Mouse (Mus musculus) midbrain, embryonic 15.5 days (tissue): ENCODE data around the gene Pde1b. TPM values are rescaled to one million over a fixed set of nuclear protein-coding genes. Genes with fewer than 3 reads are reported as not detected.

Experiments used
- ATAC-seq: fragments of 200-750 bp; cut with Nextera tagmentation; replicated peaks from 2 replicates; pipeline ENCODE4 v1.8.0; 2017; ENCODE audit warnings: moderate TSS enrichment
- H3K27ac ChIP-seq: fragments of 300-500 bp; sonication (generic); 2 replicates; pipeline ENCODE4 v1.5.1; 2015; ENCODE audit warnings: mild to moderate bottlenecking, inconsistent platforms
- H3K27me3 ChIP-seq: fragments of 300-500 bp; sonication (generic); replicated peaks from 2 replicates; pipeline ENCODE4 v1.6.1; 2015; ENCODE audit warnings: inconsistent platforms
- H3K36me3 ChIP-seq: fragments of 300-500 bp; sonication (generic); replicated peaks from 2 replicates; pipeline ENCODE4 v1.6.1; 2015; ENCODE audit warnings: inconsistent platforms
- H3K4me1 ChIP-seq: fragments of 300-500 bp; sonication (generic); 2 replicates; pipeline ENCODE4 v1.6.1; 2015; ENCODE audit warnings: inconsistent platforms
- H3K4me2 ChIP-seq: fragments of 300-500 bp; sonication (generic); 2 replicates; pipeline ENCODE4 v1.6.1; 2015; ENCODE audit warnings: inconsistent platforms, mild to moderate bottlenecking, moderate library complexity
- H3K4me3 ChIP-seq: fragments of 300-500 bp; sonication (generic); 2 replicates; pipeline ENCODE4 v1.5.1; 2015; ENCODE audit warnings: mild to moderate bottlenecking, inconsistent platforms
- H3K9ac ChIP-seq: fragments of 300-500 bp; sonication (generic); 2 replicates; pipeline ENCODE4 v1.6.1; 2015; ENCODE audit warnings: mild to moderate bottlenecking, inconsistent platforms
- H3K9me3 ChIP-seq: fragments of 300-500 bp; sonication (generic); 2 replicates; pipeline ENCODE4 v1.6.1; 2016; ENCODE audit warnings: inconsistent platforms
- WGBS: fragments of 180-500 bp; shearing (Covaris S2); methylation state at CpG from one replicate; pipeline ENCODE4 v1.1.7; 2015; ENCODE audit warnings: mixed read lengths; 5-methylcytosine and 5-hydroxymethylcytosine counted together
- polyA plus RNA-seq: library from polyadenylated mRNA; unstranded; fragments of >200 nt; fragmentation: Nextera tagmentation; extraction: Ambion mirVana; gene quantifications from 2 replicates; pipeline ENCODE4 v1.2.1, GENCODE M21; 2015

The Pde1b gene
- polyA plus RNA-seq, 1 experiment from 2014 or later = 87.2 TPM

DNA sequence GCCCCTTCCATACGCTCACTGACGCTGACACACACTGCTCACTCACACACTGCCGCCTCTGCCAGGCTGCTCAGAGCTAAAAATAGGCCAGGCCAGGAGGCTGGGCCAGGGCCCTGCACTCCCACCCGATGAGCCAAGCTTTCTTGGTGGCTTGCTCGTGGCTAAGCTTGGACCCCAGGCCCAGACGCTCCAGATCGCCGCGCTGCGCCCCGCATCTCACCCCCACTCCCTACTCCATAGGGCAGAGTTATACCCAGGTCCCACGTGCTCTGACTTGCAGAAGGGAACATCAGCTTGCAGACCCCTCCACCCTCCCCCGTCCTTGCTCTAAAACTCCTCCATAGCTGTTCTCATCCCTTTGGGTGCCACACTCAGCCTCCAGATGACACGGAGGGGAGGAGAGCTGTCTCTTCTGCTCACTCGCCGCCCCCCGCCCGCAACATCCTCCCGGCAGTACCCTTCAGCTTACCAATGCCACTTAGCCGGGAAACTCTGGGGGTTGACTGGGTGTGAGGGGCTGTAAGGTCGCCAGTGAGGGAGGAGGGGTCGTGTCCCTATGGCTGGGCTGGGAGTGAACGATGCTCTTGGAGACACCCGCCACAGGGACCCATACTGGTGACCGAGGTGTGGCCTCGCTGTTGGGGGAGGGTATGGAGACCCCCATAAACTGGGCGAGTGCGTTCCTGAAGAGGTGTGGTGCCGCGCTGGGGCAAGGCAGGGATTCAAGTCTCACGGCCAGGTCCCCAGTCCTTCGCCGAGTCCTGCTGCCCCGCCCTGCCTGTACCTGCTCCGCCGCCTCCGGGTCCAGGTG is 34.4 kb downstream of the Pde1b start:
- peak; percentile 66 for ATAC-seq
- H3K36me3 ChIP-seq = no peaks in the 10 kb centered on the region
- H3K27me3 ChIP-seq = 0 out of 2 replicates have a peak, but pooled peaks cover 3% of the 10 kb centered on the region
- peak overlapping the region; percentile 76 for H3K27ac ChIP-seq
- H3K4me1 ChIP-seq = peaks cover 36% of the 10 kb centered on the region
- under 1% methylated on average over 37 of the region's 37 CpGs for WGBS
- H3K4me2 ChIP-seq = peak overlapping the region; percentile 84
- H3K9me3 ChIP-seq = no peaks in the 10 kb centered on the region
- peak overlapping the region; percentile 83 for H3K9ac ChIP-seq
- H3K4me3 ChIP-seq = peak overlapping the region; percentile 96

DNA sequence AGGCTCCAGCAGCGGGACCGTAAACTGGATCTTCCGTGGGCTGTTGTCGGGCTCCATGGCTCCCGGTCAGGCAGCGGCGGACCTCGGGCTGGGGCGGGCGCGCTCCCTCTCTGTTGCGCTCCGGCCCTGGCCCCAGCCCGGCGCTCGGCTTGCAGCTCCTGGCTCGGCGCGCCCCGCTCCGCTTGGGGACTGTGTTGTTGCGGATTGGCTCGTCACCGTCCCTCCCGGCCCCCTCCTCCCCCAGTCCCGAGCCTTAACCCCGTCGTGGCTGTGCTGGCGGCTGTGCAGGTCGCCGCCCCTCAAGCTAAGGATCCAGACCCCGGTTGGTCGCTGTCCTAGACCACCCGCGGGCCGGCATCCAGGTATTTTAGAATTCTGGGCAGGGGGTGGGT is 35.0 kb downstream of the Pde1b start, which contains the start of gene Ppp1r1a:
Ppp1r1a (minus strand) TSS at position 182 of the 392 bp plus-strand sequence.
- under 1% methylated on average over 36 of the region's 36 CpGs for WGBS

GRCm38 (mm10) chr15:103539259-103539658 is 36.4 kb downstream of the Pde1b start:
- Histone ChIP-seq H3K9ac (no peak overlapping the region), H3K27me3 (0 out of 2 replicates have a peak, but pooled peaks cover 3% of the 10 kb centered on the region), H3K9me3 (no peaks in the 10 kb centered on the region), H3K4me3 (no peak overlapping the region), H3K36me3 (no peaks in the 10 kb centered on the region), H3K27ac (no peak overlapping the region), H3K4me2 (no peak overlapping the region), H3K4me1 (peaks cover 31% of the 10 kb centered on the region)
- no peak for ATAC-seq
- WGBS = 73% methylated on average over 2 of the region's 2 CpGs

More for the DNA sequence above, 35.0 kb downstream of the Pde1b start, which contains the start of gene Ppp1r1a:
- 0 out of 2 replicates have a peak, but pooled peaks cover 3% of the 10 kb centered on the region for H3K27me3 ChIP-seq
- H3K27ac ChIP-seq = peak within 1 kb of the TSS; percentile 76
- peaks cover 36% of the 10 kb centered on the region for H3K4me1 ChIP-seq
- peak within 1 kb of the TSS; percentile 83 for H3K9ac ChIP-seq
- H3K36me3 ChIP-seq = no peaks in the 10 kb centered on the region
- ATAC-seq = peak; percentile 90
- H3K4me3 ChIP-seq = peak within 1 kb of the TSS; percentile 96
- no peaks in the 10 kb centered on the region for H3K9me3 ChIP-seq
- peak within 1 kb of the TSS; percentile 84 for H3K4me2 ChIP-seq

DNA sequence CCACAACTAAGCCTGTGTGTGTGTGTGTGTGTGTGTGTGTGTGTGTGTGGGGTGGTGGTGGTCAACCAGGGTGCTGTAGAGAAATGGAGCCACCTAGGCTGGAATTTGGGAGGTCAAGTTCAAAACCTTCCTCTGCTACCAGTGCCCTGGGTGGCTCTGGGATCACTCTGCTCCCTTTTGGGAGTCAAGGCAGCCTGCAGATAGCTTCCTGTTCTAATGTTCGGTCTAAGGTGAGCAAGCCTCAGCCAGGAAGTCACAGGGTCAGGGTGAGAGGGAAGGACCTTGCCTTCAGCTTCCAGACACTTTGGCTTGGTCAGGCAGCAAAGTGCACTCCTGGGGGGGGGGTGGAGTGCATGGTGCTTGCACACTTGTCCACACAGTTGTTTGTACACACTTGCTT is 37.8 kb downstream of the Pde1b start:
- no peak for ATAC-seq
- Histone ChIP-seq H3K9me3 (no peaks in the 10 kb centered on the region), H3K36me3 (no peaks in the 10 kb centered on the region), H3K4me2 (no peak overlapping the region), H3K27me3 (0 out of 2 replicates have a peak, but pooled peaks cover 3% of the 10 kb centered on the region), H3K9ac (no peak overlapping the region), H3K27ac (no peak overlapping the region), H3K4me1 (peaks cover 25% of the 10 kb centered on the region), H3K4me3 (no peak overlapping the region)
- WGBS = 82% methylated on average over 1 of the region's 1 CpGs

- Histone ChIP-seq H3K36me3 (no peaks in the 10 kb centered on the region), H3K9ac (no peak overlapping the region)
Observed at GRCm38 (mm10) chr15:103542526-103542925, 39.7 kb downstream of the Pde1b start.

GRCm38 (mm10) chr15:103547983-103548382 is 45.1 kb downstream of the Pde1b start:
- Histone ChIP-seq H3K4me2 (no peak overlapping the region), H3K27me3 (no peaks in the 10 kb centered on the region), H3K9me3 (no peaks in the 10 kb centered on the region), H3K4me1 (no peaks in the 10 kb centered on the region), H3K36me3 (no peaks in the 10 kb centered on the region), H3K4me3 (no peak overlapping the region), H3K9ac (no peak overlapping the region), H3K27ac (no peak overlapping the region)
- ATAC-seq = no peak
- WGBS = 83% methylated on average over 3 of the region's 3 CpGs

More at GRCm38 (mm10) chr15:103542526-103542925, 39.7 kb downstream of the Pde1b start:
- no peaks in the 10 kb centered on the region for H3K9me3 ChIP-seq
- ATAC-seq = no peak
- no peak overlapping the region for H3K4me2 ChIP-seq
- H3K4me3 ChIP-seq = no peak overlapping the region
- no peak overlapping the region for H3K27ac ChIP-seq
- H3K4me1 ChIP-seq = peaks cover 12% of the 10 kb centered on the region
- H3K27me3 ChIP-seq = 0 out of 2 replicates have a peak, but pooled peaks cover 3% of the 10 kb centered on the region

DNA sequence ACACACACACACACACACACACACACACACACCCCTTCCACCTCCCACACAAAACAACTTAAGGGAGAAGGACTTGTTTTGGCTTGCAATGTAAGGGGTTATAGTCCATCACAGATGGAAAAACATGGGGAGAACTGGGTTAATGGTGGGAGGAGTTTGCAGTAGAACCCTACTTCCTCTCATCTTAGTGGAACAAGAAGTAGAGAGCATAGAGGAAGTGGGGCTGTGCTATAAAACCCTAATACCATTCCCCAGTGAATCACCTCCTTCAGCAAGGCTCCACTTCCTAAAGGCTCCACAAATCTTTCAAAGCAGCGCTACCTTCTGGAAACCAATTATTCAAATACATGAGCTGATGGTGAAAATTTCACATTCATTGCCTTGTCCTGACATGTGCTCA is 46.6 kb downstream of the Pde1b start:
- H3K4me2 ChIP-seq = no peak overlapping the region
- no peaks in the 10 kb centered on the region for H3K9me3 ChIP-seq
- H3K36me3 ChIP-seq = no peaks in the 10 kb centered on the region
- no peak overlapping the region for H3K27ac ChIP-seq
- no peak overlapping the region for H3K9ac ChIP-seq
- WGBS = 87% methylated on average over 1 of the region's 1 CpGs
- no peaks in the 10 kb centered on the region for H3K4me1 ChIP-seq
- no peak for ATAC-seq
- no peaks in the 10 kb centered on the region for H3K27me3 ChIP-seq
- no peak overlapping the region for H3K4me3 ChIP-seq

DNA sequence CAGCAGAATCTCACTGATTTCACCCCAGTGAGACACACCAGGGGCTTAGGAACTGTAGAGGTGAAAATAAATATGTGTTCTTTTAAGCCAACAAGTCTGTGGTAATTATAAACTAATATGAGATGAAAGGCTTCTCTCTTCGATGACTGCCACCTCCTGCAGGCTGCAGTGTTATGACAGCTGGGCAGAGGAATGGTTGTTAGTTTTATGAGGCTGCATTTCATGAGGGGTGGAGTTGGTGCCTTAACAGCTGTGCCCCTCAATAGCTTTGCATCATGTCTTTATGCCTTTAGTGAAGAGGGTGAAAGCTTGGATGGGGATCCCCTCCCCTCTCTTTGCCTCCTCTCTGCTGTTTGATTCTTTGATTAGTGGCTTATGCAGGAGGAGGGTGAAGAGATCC is 48.2 kb downstream of the Pde1b start:
- H3K27ac ChIP-seq = no peak overlapping the region

DNA sequence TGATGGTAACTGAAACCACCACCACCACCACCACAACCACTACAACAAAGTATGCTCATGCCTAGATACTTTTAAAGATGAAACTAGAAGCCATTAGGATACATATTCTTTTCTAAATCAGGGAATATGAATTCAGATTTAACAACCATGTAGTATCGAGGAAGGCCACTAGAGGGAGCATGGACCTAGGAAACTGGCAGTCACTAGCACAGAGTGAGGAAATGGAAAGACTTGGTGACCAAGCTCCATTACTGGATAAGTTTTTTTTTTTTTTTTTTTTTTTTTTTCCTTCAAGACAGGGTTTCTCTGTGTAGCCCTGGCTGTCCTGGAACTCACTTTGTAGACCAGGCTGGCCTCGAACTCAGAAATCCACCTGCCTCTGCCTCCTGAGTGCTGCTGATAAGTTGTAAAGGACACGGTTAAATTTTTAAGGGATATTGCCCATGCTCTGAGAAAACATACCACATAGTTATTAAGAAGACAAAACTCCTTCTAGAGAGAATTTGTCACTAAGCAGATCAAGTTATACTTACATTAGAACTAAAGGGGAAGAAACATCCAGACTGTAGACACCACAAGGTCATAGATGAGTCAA is 49.4 kb downstream of the Pde1b start:
- no peak overlapping the region for H3K27ac ChIP-seq
- H3K4me2 ChIP-seq = no peak overlapping the region
- WGBS = 53% methylated on average over 3 of the region's 3 CpGs
- H3K36me3 ChIP-seq = no peaks in the 10 kb centered on the region
- no peaks in the 10 kb centered on the region for H3K27me3 ChIP-seq
- H3K9me3 ChIP-seq = no peaks in the 10 kb centered on the region
- no peak overlapping the region for H3K4me3 ChIP-seq
- peak; percentile 66; the same call in 1 of the 2 replicates for ATAC-seq
- H3K9ac ChIP-seq = no peak overlapping the region
- H3K4me1 ChIP-seq = no peaks in the 10 kb centered on the region

More for the DNA sequence above, 48.2 kb downstream of the Pde1b start:
- H3K36me3 ChIP-seq = no peaks in the 10 kb centered on the region
- H3K4me2 ChIP-seq = no peak overlapping the region
- no peak for ATAC-seq
- no peak overlapping the region for H3K4me3 ChIP-seq
- H3K9ac ChIP-seq = no peak overlapping the region
- no peaks in the 10 kb centered on the region for H3K9me3 ChIP-seq
- H3K27me3 ChIP-seq = no peaks in the 10 kb centered on the region
- H3K4me1 ChIP-seq = no peaks in the 10 kb centered on the region
- 46% methylated on average over 1 of the region's 1 CpGs for WGBS

- H3K4me3 ChIP-seq = no peak within 1 kb of the TSS
- H3K36me3 ChIP-seq = no peaks in the 10 kb centered on the region
- H3K4me1 ChIP-seq = no peaks in the 10 kb centered on the region
Observed at GRCm38 (mm10) chr15:103564981-103565380, 62.1 kb downstream of the Pde1b start, which contains the start of gene Glycam1. Glycam1 (minus strand) TSS chr15:103565081.

More at GRCm38 (mm10) chr15:103564981-103565380, 62.1 kb downstream of the Pde1b start, which contains the start of gene Glycam1:
- Histone ChIP-seq H3K27ac (no peak within 1 kb of the TSS), H3K4me2 (no peak within 1 kb of the TSS), H3K9ac (no peak within 1 kb of the TSS), H3K27me3 (no peaks in the 10 kb centered on the region), H3K9me3 (no peaks in the 10 kb centered on the region)
- no peak for ATAC-seq
